Mouse (Mus musculus) heart, embryonic 10.5 days (tissue): ENCODE data around the gene Dscaml1. TPM values are rescaled to one million over a fixed set of nuclear protein-coding genes. Genes with fewer than 3 reads are reported as not detected.

ENCODE experiments used
- DNase-seq: peaks from one replicate; pipeline ENCODE4 v3.0.0-alpha.2; 2017; ENCODE audit warnings: low spot score
- H3K27ac ChIP-seq: fragments of 300-500 bp; sonication (generic); 2 replicates; pipeline ENCODE4 v1.5.1; 2016; ENCODE audit warnings: mild to moderate bottlenecking
- H3K27me3 ChIP-seq: fragments of 300-500 bp; sonication (generic); 2 replicates; pipeline ENCODE4 v1.6.1; 2016; ENCODE audit warnings: mild to moderate bottlenecking; ENCODE audit not compliant: poor library complexity, insufficient read depth, severe bottlenecking
- H3K36me3 ChIP-seq: fragments of 300-500 bp; sonication (generic); 2 replicates; pipeline ENCODE4 v1.6.1; 2016; ENCODE audit warnings: mild to moderate bottlenecking, moderate library complexity
- H3K4me1 ChIP-seq: fragments of 300-500 bp; sonication (generic); 2 replicates; pipeline ENCODE4 v1.6.1; 2016; ENCODE audit warnings: mild to moderate bottlenecking
- H3K4me3 ChIP-seq: fragments of 300-500 bp; sonication (generic); 2 replicates; pipeline ENCODE4 v1.5.1; 2016; ENCODE audit warnings: mild to moderate bottlenecking, moderate library complexity
- H3K9me3 ChIP-seq: fragments of 300-500 bp; sonication (generic); 2 replicates; pipeline ENCODE4 v1.6.1; 2016; ENCODE audit warnings: mild to moderate bottlenecking, moderate library complexity
- WGBS: fragments of 180-500 bp; shearing (Covaris S2); methylation state at CpG from one replicate; pipeline ENCODE4 v1.1.7; 2016; 5-methylcytosine and 5-hydroxymethylcytosine counted together
- polyA plus RNA-seq: library from polyadenylated mRNA; unstranded; fragments of >200 nt; fragmentation: Nextera tagmentation; extraction: Ambion mirVana; gene quantifications from 2 replicates; pipeline ENCODE4 v1.2.1, GENCODE M21; 2016

Dscaml1 gene
- polyA plus RNA-seq, 1 experiment from 2014 or later = 0.14 TPM

GRCm38 (mm10) chr9:45504977-45505376, 78.5 kb downstream of the Dscaml1 start:
- no peak overlapping the region for H3K4me3 ChIP-seq
- WGBS = 48% methylated on average over 5 of the region's 5 CpGs
- DNase-seq = no peak
- H3K36me3 ChIP-seq = no peaks in the 10 kb centered on the region
- peaks cover 41% of the 10 kb centered on the region for H3K4me1 ChIP-seq
- H3K27me3 ChIP-seq = peaks cover 9% of the 10 kb centered on the region; the same call in 1 of the 2 replicates
- no peaks in the 10 kb centered on the region for H3K9me3 ChIP-seq
- H3K27ac ChIP-seq = peak overlapping the region; percentile 53

GRCm38 (mm10) chr9:45505487-45505939, 79.1 kb downstream of the Dscaml1 start:
- H3K4me1 ChIP-seq = peaks cover 41% of the 10 kb centered on the region
- peak; percentile 81 for DNase-seq
- peak overlapping the region; percentile 53; the same call in 1 of the 2 replicates for H3K27ac ChIP-seq
- no peaks in the 10 kb centered on the region for H3K36me3 ChIP-seq
- no peak overlapping the region for H3K4me3 ChIP-seq
- H3K9me3 ChIP-seq = no peaks in the 10 kb centered on the region
- peaks cover 3% of the 10 kb centered on the region; the same call in 1 of the 2 replicates for H3K27me3 ChIP-seq
- 32% methylated on average over 4 of the region's 4 CpGs for WGBS

- Histone ChIP-seq H3K4me3 (no peak overlapping the region), H3K4me1 (peaks cover 26% of the 10 kb centered on the region), H3K36me3 (no peaks in the 10 kb centered on the region), H3K9me3 (no peaks in the 10 kb centered on the region), H3K27me3 (no peaks in the 10 kb centered on the region), H3K27ac (no peak overlapping the region)
- WGBS = 61% methylated on average over 9 of the region's 9 CpGs
- DNase-seq = no peak
Measured at GRCm38 (mm10) chr9:45507482-45507881, 81.1 kb downstream of the Dscaml1 start.

- peaks cover 8% of the 10 kb centered on the region for H3K4me1 ChIP-seq
- no peak overlapping the region for H3K4me3 ChIP-seq
- WGBS = 77% methylated on average over 10 of the region's 10 CpGs
- no peak for DNase-seq
- no peaks in the 10 kb centered on the region for H3K9me3 ChIP-seq
- no peak overlapping the region for H3K27ac ChIP-seq
- no peaks in the 10 kb centered on the region for H3K27me3 ChIP-seq
- H3K36me3 ChIP-seq = no peaks in the 10 kb centered on the region
Measured at GRCm38 (mm10) chr9:45510806-45511546, 84.5 kb downstream of the Dscaml1 start.

- peaks cover 25% of the 10 kb centered on the region for H3K4me1 ChIP-seq
- no peak for DNase-seq
- no peaks in the 10 kb centered on the region for H3K9me3 ChIP-seq
- peak overlapping the region; percentile 64 for H3K27ac ChIP-seq
- H3K27me3 ChIP-seq = no peaks in the 10 kb centered on the region
- no peak overlapping the region for H3K4me3 ChIP-seq
- WGBS = 63% methylated on average over 11 of the region's 11 CpGs
- no peaks in the 10 kb centered on the region for H3K36me3 ChIP-seq
Measured at GRCm38 (mm10) chr9:45517993-45518705, 91.7 kb downstream of the Dscaml1 start.

GRCm38 (mm10) chr9:45519841-45520240, 93.4 kb downstream of the Dscaml1 start:
- H3K36me3 ChIP-seq = no peaks in the 10 kb centered on the region
- WGBS = 57% methylated on average over 6 of the region's 6 CpGs
- no peak overlapping the region for H3K27ac ChIP-seq
- no peak overlapping the region for H3K4me3 ChIP-seq
- H3K27me3 ChIP-seq = no peaks in the 10 kb centered on the region
- H3K4me1 ChIP-seq = peaks cover 25% of the 10 kb centered on the region
- no peaks in the 10 kb centered on the region for H3K9me3 ChIP-seq
- no peak for DNase-seq

- no peak for DNase-seq
- WGBS = 61% methylated on average over 3 of the region's 3 CpGs
- Histone ChIP-seq H3K4me3 (no peak overlapping the region), H3K9me3 (no peaks in the 10 kb centered on the region), H3K27ac (no peak overlapping the region), H3K36me3 (no peaks in the 10 kb centered on the region), H3K27me3 (no peaks in the 10 kb centered on the region), H3K4me1 (peaks cover 19% of the 10 kb centered on the region)
Measured at GRCm38 (mm10) chr9:45522866-45523265, 96.4 kb downstream of the Dscaml1 start.

GRCm38 (mm10) chr9:45524505-45524904, 98.1 kb downstream of the Dscaml1 start:
- WGBS = 85% methylated on average over 8 of the region's 8 CpGs
- Histone ChIP-seq H3K9me3 (no peaks in the 10 kb centered on the region), H3K4me1 (0 out of 2 replicates have a peak, but pooled peaks cover 5% of the 10 kb centered on the region), H3K4me3 (no peak overlapping the region), H3K27me3 (no peaks in the 10 kb centered on the region), H3K27ac (no peak overlapping the region), H3K36me3 (no peaks in the 10 kb centered on the region)
- DNase-seq = no peak

- Histone ChIP-seq H3K4me3 (no peak overlapping the region), H3K27me3 (peaks cover 26% of the 10 kb centered on the region; the same call in 1 of the 2 replicates), H3K9me3 (no peaks in the 10 kb centered on the region), H3K4me1 (peaks cover 6% of the 10 kb centered on the region; the same call in 1 of the 2 replicates), H3K36me3 (no peaks in the 10 kb centered on the region), H3K27ac (no peak overlapping the region)
- no peak for DNase-seq
- WGBS = 84% methylated on average over 2 of the region's 2 CpGs
Measured at GRCm38 (mm10) chr9:45533253-45533652, 106.8 kb downstream of the Dscaml1 start.

- Histone ChIP-seq H3K9me3 (no peaks in the 10 kb centered on the region), H3K36me3 (no peaks in the 10 kb centered on the region), H3K27ac (no peak overlapping the region), H3K4me3 (no peak overlapping the region), H3K4me1 (peaks cover 6% of the 10 kb centered on the region; the same call in 1 of the 2 replicates), H3K27me3 (peaks cover 27% of the 10 kb centered on the region; the same call in 1 of the 2 replicates)
- no peak for DNase-seq
- 80% methylated on average over 8 of the region's 8 CpGs for WGBS
Measured at GRCm38 (mm10) chr9:45534472-45534988, 108.1 kb downstream of the Dscaml1 start.

- Histone ChIP-seq H3K4me3 (no peak overlapping the region), H3K4me1 (no peaks in the 10 kb centered on the region)
- 66% methylated on average over 7 of the region's 7 CpGs for WGBS
Measured at GRCm38 (mm10) chr9:45537649-45538048, 111.2 kb downstream of the Dscaml1 start.

GRCm38 (mm10) chr9:45539265-45540044, 113.0 kb downstream of the Dscaml1 start:
- Histone ChIP-seq H3K27ac (no peak overlapping the region), H3K4me1 (no peaks in the 10 kb centered on the region), H3K27me3 (peaks cover 27% of the 10 kb centered on the region; the same call in 1 of the 2 replicates), H3K4me3 (no peak overlapping the region), H3K9me3 (no peaks in the 10 kb centered on the region), H3K36me3 (no peaks in the 10 kb centered on the region)
- DNase-seq = no peak
- WGBS = 69% methylated on average over 14 of the region's 14 CpGs

More at GRCm38 (mm10) chr9:45537649-45538048, 111.2 kb downstream of the Dscaml1 start:
- no peak overlapping the region for H3K27ac ChIP-seq
- H3K27me3 ChIP-seq = peaks cover 27% of the 10 kb centered on the region; the same call in 1 of the 2 replicates
- H3K9me3 ChIP-seq = no peaks in the 10 kb centered on the region
- H3K36me3 ChIP-seq = no peaks in the 10 kb centered on the region
- DNase-seq = no peak
